Mouse (Mus musculus) myocyte (in vitro differentiated cells): ENCODE measurements around the gene Gm609.

Experiments used
- MYOD1 ChIP-seq, 3 experiments: IDR thresholded peaks; one replicate each; pipeline ENCODE4 v1.6.1; 2011; ENCODE audit warnings: control low read depth in 2 of 3, low read depth in 2 of 3, mild to moderate bottlenecking in 2 of 3, moderate library complexity in 1 of 3; ENCODE audit not compliant: insufficient read length in 2 of 3, control insufficient read depth in 1 of 3
- MYOG ChIP-seq, 3 experiments: IDR thresholded peaks; one replicate each; pipeline ENCODE4 v1.6.1; 2011; ENCODE audit warnings: control low read depth in 2 of 3, low read depth in 2 of 3, mild to moderate bottlenecking in 2 of 3; ENCODE audit not compliant: insufficient read length in 2 of 3, control insufficient read depth in 1 of 3, insufficient read depth in 1 of 3
- POLR2A ChIP-seq: IDR thresholded peaks from one replicate; pipeline ENCODE4 v1.6.1; 2011; ENCODE audit warnings: low read depth, mild to moderate bottlenecking, control low read depth, moderate library complexity; ENCODE audit not compliant: insufficient read length
- POLR2AphosphoS2 ChIP-seq: IDR thresholded peaks from one replicate; pipeline ENCODE4 v1.6.1; 2011; ENCODE audit warnings: low read depth, control low read depth; ENCODE audit not compliant: insufficient read length

- TF ChIP-seq POLR2A (no peak), MYOD1 (IDR thresholded peaks at IDR 0.05; ENCODE audit: control insufficient read depth in 1 of 3, insufficient read length in 2 of 3, low read depth in 2 of 3) (no peak), MYOG (IDR thresholded peaks at IDR 0.05; ENCODE audit: control insufficient read depth in 1 of 3, insufficient read depth in 1 of 3, insufficient read length in 2 of 3, low read depth in 2 of 3) (no peak), POLR2AphosphoS2 (no peak)
Measured at GRCm38 (mm10) chr16:45399411-45399810, 93.4 kb downstream of the Gm609 start.
